Mouse (Mus musculus) heart, postnatal 4 days (tissue): ENCODE results near the gene Avil. TPM values are rescaled to one million over a fixed set of nuclear protein-coding genes. Genes with fewer than 3 reads are reported as not detected.

Experiments used
- DNase-seq: peaks from one replicate; pipeline ENCODE4 v3.0.0; 2021
- total RNA-seq, 2 experiments: library from RNA; stranded (reverse); gene quantifications; 2 replicates each; pipeline ENCODE4 v1.2.3; 2021

The Avil gene
- total RNA-seq, 2 experiments from 2014 or later, result 0.10 to 0.23 TPM

GRCm38 (mm10) chr10:127030336-127031296 is 30.1 kb downstream of the Avil start, which contains the start of gene Tsfm:
Gene Tsfm, minus strand, starts transcription at chr10:127030840.
- DNase-seq, result peak; percentile 96

DNA sequence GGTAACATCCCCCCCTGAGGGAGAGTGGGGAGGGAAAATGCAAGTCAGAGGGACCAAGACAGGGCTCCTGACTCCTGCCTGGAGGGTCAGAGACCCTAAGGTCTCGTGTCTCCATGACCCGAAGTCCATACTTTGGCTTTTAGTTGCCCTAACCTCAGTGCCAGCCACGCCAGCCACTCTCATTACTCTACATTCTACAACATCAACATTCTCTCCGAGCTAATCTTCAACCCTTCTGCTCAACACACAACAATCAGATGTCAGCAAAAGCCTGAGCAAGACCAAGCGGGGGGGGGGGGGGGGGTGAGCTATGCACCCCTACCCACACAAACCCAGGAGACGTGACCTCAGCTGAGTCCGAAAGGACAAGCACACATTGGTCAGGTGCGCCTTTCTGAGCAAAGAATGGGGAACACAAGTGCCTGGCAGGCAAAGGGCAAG is 32.8 kb downstream of the Avil start:
- DNase-seq, result no peak

- no peak for DNase-seq
Measured at GRCm38 (mm10) chr10:127036273-127036672, 35.8 kb downstream of the Avil start.

GRCm38 (mm10) chr10:127037641-127038040 is 37.1 kb downstream of the Avil start:
- DNase-seq, result no peak

DNA sequence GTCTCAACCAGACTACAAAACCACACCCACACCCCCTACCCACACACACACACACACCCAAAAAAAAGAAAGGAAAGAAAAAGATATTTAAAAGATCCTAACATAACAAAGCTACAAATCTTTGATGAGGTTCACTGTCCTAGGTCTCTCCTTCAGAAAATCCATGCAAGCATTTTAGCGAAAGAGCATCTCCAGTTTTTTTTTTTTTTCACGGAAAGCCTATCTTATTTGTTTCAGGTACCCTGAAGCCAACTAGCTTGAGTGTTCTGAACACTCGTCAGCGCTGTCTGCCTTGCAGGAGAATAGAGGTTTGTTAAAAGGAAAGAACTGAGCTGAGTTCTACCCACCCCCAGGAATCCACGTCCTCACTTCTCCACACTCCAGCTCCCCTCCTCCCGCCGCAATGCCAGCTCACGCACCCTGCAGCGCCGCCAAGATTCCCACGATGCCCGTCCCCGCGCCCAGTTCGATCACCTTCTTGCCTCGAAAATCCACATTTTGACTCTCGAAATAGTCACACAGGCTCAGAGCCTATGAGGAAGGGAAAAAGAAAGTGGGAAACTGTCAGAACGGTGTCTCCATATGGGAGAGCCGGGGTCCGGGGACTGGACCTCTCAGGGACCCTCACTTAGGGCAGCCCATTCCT is 40.2 kb downstream of the Avil start:
- DNase-seq, result no peak

- peak; percentile 36 for DNase-seq
Measured at GRCm38 (mm10) chr10:127041274-127041766, 40.8 kb downstream of the Avil start, which contains the start of the genes Mettl1 and Eef1akmt3. Gene Mettl1, plus strand, starts transcription at chr10:127041414. Gene Eef1akmt3, minus strand, starts transcription at chr10:127041513.

DNA sequence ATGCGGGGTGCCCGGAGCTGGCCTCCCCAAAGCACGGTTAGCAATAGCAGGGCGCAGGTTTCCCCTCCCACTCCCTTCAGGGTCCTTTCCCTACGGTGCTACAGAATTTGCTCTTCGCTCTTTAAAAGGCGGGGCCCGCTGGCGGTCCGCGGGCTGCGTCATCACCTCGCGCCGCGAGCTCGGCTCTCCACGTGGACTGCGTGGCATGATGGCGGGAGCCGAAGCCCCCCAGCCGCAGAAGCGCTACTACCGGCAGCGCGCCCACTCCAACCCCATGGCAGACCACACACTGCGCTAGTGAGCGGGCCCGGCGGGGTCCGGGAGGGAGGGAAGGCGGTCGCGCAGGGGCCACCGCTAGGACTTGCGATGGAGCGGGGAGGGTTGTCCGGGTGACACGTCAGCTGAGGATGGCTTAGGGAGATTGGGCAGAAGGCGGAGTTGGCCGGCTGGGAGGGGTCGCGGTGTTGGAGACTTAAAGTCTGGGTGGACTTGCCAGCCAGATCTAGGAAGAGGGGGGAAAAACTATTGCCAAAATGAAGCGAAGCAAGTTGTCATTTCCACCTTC is 41.3 kb downstream of the Avil start:
- peak; percentile 91 for DNase-seq

DNA sequence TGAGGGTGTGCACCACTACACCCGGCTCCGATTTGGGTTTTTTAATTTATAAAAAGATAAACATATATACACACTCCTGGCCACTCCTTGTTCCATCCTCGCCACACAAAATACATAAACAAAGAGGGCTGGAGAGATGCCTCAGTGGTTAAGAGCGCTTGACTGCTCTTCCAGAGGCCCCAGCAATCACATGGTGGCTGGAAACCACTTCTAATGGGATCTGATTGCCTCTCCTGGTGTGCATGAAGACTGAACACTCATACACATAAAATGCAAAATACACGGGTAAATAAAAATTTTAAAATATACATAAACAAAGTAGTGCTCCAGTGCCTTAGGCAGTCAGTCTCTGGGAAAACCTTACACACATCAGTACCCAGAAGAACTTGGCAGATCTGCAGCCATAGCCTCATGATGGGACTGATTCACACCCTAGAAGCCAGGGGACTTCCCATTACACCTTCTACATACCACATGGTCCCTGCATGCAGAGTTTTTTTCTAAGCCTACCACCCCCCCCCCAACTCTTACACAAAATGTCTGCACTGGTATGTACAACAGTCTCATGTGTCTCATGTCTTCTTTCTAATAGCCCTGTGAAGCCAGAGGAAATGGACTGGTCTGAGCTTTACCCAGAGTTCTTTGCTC is 42.1 kb downstream of the Avil start:
- DNase-seq, result no peak

- no peak for DNase-seq
Measured at GRCm38 (mm10) chr10:127043187-127043586, 42.7 kb downstream of the Avil start.

DNA sequence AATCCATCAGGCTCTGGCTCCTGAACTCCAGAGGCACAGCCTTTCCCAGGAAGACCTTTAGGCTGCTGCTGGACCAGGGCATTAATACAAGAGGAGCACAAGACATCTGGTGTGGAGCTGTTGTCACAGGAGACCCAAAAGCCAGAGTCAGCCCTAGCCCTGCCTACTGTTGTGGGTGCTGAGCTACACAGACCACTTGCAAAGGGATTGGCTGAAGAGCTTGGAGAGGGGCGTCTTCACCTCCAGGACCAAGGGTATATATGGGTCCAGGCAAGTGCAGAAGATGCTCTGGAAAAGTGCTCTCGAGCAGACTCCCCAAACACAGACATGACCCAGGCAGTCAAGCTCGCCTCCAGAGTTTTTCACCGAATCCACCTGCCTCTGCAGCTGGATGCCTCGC is 47.4 kb downstream of the Avil start, which contains the start of gene Cyp27b1:
Cyp27b1 (plus strand) TSS at position 297 of the 400 bp plus-strand sequence.
- no peak for DNase-seq

- DNase-seq, result no peak
Measured at GRCm38 (mm10) chr10:127048608-127049394, 48.3 kb downstream of the Avil start.

DNA sequence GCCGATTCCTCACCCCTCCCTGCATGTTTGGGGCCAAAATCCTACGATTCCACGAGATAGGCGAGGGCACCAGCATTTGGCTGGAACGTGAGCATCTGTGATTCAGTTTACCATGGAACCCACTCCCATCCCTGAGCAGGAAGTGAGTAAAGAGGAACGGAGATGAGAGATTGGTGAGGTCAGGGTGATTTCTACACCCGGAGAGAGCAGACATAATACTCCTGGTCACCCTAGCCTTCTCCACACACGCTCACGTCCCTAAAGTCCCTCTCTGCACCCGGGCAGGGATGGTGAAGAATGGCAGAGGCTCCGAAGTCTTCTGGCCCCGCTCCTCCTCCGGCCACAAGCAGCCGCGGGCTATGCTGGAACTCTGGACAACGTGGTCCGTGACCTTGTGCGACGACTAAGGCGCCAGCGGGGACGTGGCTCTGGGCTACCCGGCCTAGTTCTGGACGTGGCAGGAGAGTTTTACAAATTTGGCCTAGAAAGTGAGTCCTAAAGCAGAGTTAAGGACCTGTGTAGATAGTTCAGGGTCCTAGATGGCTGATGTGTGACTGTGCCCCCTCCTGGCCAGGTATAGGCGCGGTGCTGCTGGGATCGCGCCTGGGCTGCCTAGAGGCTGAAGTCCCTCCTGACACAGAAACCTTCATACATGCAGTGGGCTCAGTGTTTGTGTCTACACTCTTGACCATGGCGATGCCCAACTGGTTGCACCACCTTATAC is 49.0 kb downstream of the Avil start:
- DNase-seq, result no peak

- no peak for DNase-seq
Measured at GRCm38 (mm10) chr10:127050119-127050474, 49.6 kb downstream of the Avil start.

DNA sequence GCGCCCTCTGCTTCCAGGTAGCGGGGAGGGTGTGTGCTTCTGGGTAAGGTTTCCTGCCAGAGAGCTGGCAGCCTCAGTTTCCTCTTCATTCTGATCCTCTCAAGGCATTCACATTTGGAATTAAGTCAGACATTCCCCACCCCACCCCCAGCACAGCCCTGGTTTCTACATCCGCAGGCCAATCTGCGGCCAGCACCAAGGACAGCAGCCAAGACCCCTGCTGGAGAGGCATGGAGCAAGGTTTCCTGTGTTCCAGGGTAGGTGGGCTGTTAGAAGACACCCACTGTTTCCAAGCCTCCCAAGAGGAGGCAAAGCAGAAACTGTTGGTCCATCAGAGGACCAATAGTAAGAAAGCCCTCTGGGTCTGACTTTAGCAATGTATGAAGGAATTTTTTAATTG is 54.1 kb downstream of the Avil start:
- peak; percentile 42 for DNase-seq

- DNase-seq, result no peak
Measured at GRCm38 (mm10) chr10:127055406-127055805, 54.9 kb downstream of the Avil start.

DNA sequence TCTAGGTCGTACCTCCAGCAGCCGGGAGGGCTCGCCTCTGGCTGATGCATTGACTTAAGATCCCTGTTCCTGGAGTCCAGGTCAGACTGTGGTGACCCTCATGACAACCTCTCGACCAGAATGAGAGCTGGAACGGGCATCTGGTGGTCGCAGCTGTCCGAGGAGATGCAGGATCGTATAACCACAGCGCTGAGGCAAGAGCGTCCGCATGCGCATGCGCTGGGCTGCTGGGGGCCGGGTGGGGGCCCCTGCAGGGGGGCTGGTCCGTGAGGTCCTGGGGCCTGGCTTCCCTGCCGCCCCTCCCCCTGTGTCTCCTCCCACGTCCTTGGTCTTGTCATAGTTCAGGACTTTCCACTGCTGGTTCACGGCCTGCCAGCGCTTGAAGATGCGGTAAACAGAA is 56.0 kb downstream of the Avil start:
- no peak for DNase-seq

DNA sequence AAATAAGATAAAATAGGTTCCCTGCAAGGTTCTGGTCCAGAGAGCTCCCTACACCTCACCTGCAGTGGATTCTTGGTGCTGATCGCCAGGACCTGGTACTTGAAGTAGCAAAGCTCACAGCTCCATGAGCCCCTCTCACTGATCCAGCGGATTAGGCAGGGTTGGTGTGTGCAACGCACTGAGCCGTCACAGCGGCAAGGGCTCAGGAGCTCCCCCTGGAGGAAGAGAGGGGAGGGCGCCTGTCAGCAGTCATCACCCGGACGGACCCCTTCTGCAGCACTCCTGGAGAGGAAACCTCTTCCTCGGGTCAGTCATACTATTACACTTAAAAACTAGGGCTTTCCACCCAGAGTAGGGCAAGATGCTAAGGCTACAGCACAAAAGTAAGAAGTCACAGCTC is 57.7 kb downstream of the Avil start:
- peak; percentile 84 for DNase-seq

DNA sequence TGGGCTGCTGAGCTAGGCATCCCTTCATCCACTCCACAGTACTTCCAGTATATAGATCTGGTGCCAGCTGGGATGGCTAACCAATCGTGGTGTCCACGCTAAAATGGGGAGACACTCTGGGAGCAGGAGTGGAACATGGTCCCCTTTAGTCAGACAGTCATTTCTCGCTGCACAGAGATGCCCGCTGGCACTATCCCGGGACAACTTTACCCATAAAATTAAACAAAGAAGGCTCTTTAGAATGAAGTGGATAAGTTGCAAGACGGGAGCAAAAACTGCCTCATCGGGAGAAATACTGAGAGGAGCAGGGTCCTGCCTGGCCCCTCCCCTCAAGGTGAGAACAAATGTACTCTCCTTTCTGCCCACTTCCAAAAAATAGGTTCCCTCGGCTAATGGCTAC is 58.2 kb downstream of the Avil start:
- no peak for DNase-seq

DNA sequence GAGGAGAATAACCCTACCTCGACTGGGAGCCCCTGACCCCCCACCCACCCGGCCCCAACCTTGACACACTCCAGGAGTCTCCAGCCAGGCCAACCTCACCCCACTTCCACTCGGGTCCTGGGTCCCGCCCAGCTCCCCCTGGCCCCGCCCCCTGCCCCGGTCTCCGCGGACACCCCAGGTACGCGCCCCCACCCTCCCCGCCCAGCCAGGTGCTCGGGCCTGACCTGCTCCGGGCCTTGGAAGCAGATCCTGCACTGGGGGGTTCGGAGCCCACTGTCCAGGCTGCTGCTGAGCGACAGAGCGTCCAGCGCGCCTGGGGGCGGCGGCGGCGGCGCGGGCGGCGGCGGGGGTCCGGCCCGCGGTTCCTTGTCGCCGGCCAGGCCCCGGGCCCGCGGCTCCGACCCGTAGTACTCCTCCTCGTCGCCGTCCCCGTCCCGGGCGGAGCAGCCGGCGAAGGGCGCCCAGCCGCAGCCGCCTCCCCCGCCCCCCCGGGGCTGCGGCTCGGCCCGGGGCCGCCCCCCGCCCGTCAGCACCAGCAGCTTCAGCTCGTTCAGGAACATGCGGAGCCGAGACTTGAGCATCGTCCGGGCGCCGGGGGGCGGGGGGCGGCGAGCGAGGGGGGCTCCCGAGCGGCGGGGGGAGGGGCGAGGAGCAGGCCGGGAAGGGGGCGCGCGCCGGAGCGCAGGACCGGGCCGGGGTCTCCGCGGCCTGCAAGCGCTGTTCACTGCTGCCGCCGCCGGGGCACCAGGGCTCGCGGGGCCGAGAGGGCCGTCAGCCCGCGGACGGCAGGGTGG is 58.9 kb downstream of the Avil start:
- DNase-seq, result no peak
